Mouse (Mus musculus) heart, postnatal 0 days (tissue): ENCODE results near the gene Hibch. TPM values are rescaled to one million over a fixed set of nuclear protein-coding genes. Genes with fewer than 3 reads are reported as not detected.

Experiments
- ATAC-seq: fragments of 200-750 bp; cut with Nextera tagmentation; 2 replicates; pipeline ENCODE4 v1.8.0; 2017; ENCODE audit warnings: low read depth, moderate number of reproducible peaks, moderate library complexity; ENCODE audit not compliant: insufficient read depth
- DNase-seq: peaks from one replicate; pipeline ENCODE4 v3.0.0-alpha.2; 2016; ENCODE audit warnings: low spot score
- H3K27ac ChIP-seq: fragments of 300-500 bp; sonication (generic); 2 replicates; pipeline ENCODE4 v1.5.1; 2014; ENCODE audit warnings: low read depth, mild to moderate bottlenecking
- H3K27me3 ChIP-seq: fragments of 300-500 bp; sonication (generic); 2 replicates; pipeline ENCODE4 v1.6.1; 2014; ENCODE audit warnings: low read length, mixed read lengths; ENCODE audit not compliant: control insufficient read depth, insufficient read depth
- H3K36me3 ChIP-seq: fragments of 300-500 bp; sonication (generic); replicated peaks from 2 replicates; pipeline ENCODE4 v1.6.1; 2014; ENCODE audit warnings: low read length, mixed read lengths; ENCODE audit not compliant: control insufficient read depth, insufficient read depth
- H3K4me1 ChIP-seq: fragments of 300-500 bp; sonication (generic); 2 replicates; pipeline ENCODE4 v1.6.1; 2014; ENCODE audit warnings: antibody characterized with exemption; ENCODE audit not compliant: control insufficient read depth, insufficient read depth
- H3K4me2 ChIP-seq: fragments of 300-500 bp; sonication (generic); 2 replicates; pipeline ENCODE4 v1.6.1; 2014; ENCODE audit warnings: low read depth, mild to moderate bottlenecking, low read length, moderate library complexity
- H3K4me3 ChIP-seq: fragments of 300-500 bp; sonication (generic); 2 replicates; pipeline ENCODE4 v1.5.1; 2014; ENCODE audit warnings: low read depth, low read length
- H3K9ac ChIP-seq: fragments of 300-500 bp; sonication (generic); replicated peaks from 2 replicates; pipeline ENCODE4 v1.6.1; 2014; ENCODE audit warnings: low read depth, low read length, mixed read lengths
- H3K9me3 ChIP-seq: fragments of 300-500 bp; sonication (generic); replicated peaks from 2 replicates; pipeline ENCODE4 v1.6.1; 2016; ENCODE audit warnings: low read length; ENCODE audit not compliant: control insufficient read depth
- CTCF ChIP-seq: IDR thresholded peaks from 2 replicates; pipeline ENCODE4 v1.5.1; 2016; ENCODE audit warnings: antibody characterized with exemption, control low read depth, low read depth
- EP300 ChIP-seq: IDR thresholded peaks from 2 replicates; pipeline ENCODE4 v1.6.1; 2016; ENCODE audit warnings: antibody characterized with exemption, low read depth
- WGBS: fragments of 180-500 bp; shearing (Covaris S2); extraction: QIAGEN DNeasy Blood & Tissue Kit; methylation state at CpG from one replicate; pipeline ENCODE4 v1.1.7; 2014; 5-methylcytosine and 5-hydroxymethylcytosine counted together
- polyA plus RNA-seq: library from polyadenylated mRNA; unstranded; fragments of >200 nt; fragmentation: Nextera tagmentation; extraction: Ambion mirVana; gene quantifications from 2 replicates; pipeline ENCODE4 v1.2.1, GENCODE M21; 2015
- total RNA-seq: library from RNA; depleted of rRNA; stranded (reverse); fragments of >200 nt; gene quantifications from 2 replicates; pipeline ENCODE4 v1.2.3, GENCODE M21; 2014; ENCODE audit warnings: low replicate concordance

Hibch gene
- total and polyA plus RNA-seq, 2 experiments from 2014 or later = 55.3 to 66.5 TPM

- Histone ChIP-seq H3K9ac (no peak overlapping the region), H3K36me3 (no peaks in the 10 kb centered on the region), H3K4me1 (peaks cover 4% of the 10 kb centered on the region; the same call in 1 of the 2 replicates), H3K4me2 (peak overlapping the region; percentile 81; the same call in 1 of the 2 replicates), H3K4me3 (no peak overlapping the region), H3K9me3 (no peaks in the 10 kb centered on the region), H3K27me3 (0 out of 2 replicates have a peak, but pooled peaks cover 4% of the 10 kb centered on the region), H3K27ac (no peak overlapping the region)
- DNase-seq (no peak), ATAC-seq (no peak)
- TF ChIP-seq EP300 (no peak), CTCF (no peak)
- WGBS = 40% methylated on average over 4 of the region's 4 CpGs
Measured at GRCm38 (mm10) chr1:52953548-52953947, 108.8 kb downstream of the Hibch start.

GRCm38 (mm10) chr1:52954456-52954855 lies 109.7 kb downstream of the Hibch start:
- 81% methylated on average over 2 of the region's 2 CpGs for WGBS
- Histone ChIP-seq H3K27me3 (0 out of 2 replicates have a peak, but pooled peaks cover 4% of the 10 kb centered on the region), H3K4me3 (no peak overlapping the region), H3K27ac (no peak overlapping the region), H3K9ac (no peak overlapping the region), H3K36me3 (no peaks in the 10 kb centered on the region), H3K9me3 (no peaks in the 10 kb centered on the region), H3K4me2 (no peak overlapping the region), H3K4me1 (peaks cover 4% of the 10 kb centered on the region; the same call in 1 of the 2 replicates)
- no peak for DNase-seq
- no peak for TF ChIP-seq CTCF
- no peak for TF ChIP-seq EP300
- ATAC-seq = no peak

GRCm38 (mm10) chr1:52955102-52955501 lies 110.4 kb downstream of the Hibch start:
- TF ChIP-seq CTCF = peak; percentile 53
- TF ChIP-seq EP300 = no peak
- WGBS = 33% methylated on average over 6 of the region's 6 CpGs
- Histone ChIP-seq H3K4me3 (no peak overlapping the region), H3K36me3 (no peaks in the 10 kb centered on the region), H3K27ac (no peak overlapping the region), H3K9ac (no peak overlapping the region), H3K9me3 (no peaks in the 10 kb centered on the region), H3K27me3 (0 out of 2 replicates have a peak, but pooled peaks cover 4% of the 10 kb centered on the region), H3K4me1 (peaks cover 4% of the 10 kb centered on the region; the same call in 1 of the 2 replicates), H3K4me2 (no peak overlapping the region)
- ATAC-seq (no peak), DNase-seq (no peak)

GRCm38 (mm10) chr1:52956746-52957145 lies 112.0 kb downstream of the Hibch start:
- ATAC-seq (no peak), DNase-seq (no peak)
- no peak overlapping the region for H3K9ac ChIP-seq
- H3K9me3 ChIP-seq = no peaks in the 10 kb centered on the region
- TF ChIP-seq CTCF (no peak), EP300 (no peak)
- H3K36me3 ChIP-seq = no peaks in the 10 kb centered on the region
- no peak overlapping the region for H3K27ac ChIP-seq
- H3K4me3 ChIP-seq = no peak overlapping the region
- WGBS = 69% methylated on average over 4 of the region's 4 CpGs
- peaks cover 4% of the 10 kb centered on the region; the same call in 1 of the 2 replicates for H3K4me1 ChIP-seq
- 0 out of 2 replicates have a peak, but pooled peaks cover 4% of the 10 kb centered on the region for H3K27me3 ChIP-seq
- H3K4me2 ChIP-seq = no peak overlapping the region

GRCm38 (mm10) chr1:52960191-52960590 lies 115.5 kb downstream of the Hibch start:
- Histone ChIP-seq H3K36me3 (no peaks in the 10 kb centered on the region), H3K4me3 (no peak overlapping the region), H3K4me1 (no peaks in the 10 kb centered on the region), H3K27ac (no peak overlapping the region), H3K9me3 (no peaks in the 10 kb centered on the region), H3K27me3 (no peaks in the 10 kb centered on the region), H3K4me2 (no peak overlapping the region), H3K9ac (no peak overlapping the region)
- 57% methylated on average over 6 of the region's 6 CpGs for WGBS
- no peak for DNase-seq
- TF ChIP-seq EP300 (no peak), CTCF (no peak)
- no peak for ATAC-seq

- no peaks in the 10 kb centered on the region for H3K27me3 ChIP-seq
- no peak overlapping the region for H3K27ac ChIP-seq
- H3K4me2 ChIP-seq = no peak overlapping the region
- H3K4me1 ChIP-seq = no peaks in the 10 kb centered on the region
- H3K4me3 ChIP-seq = no peak overlapping the region
- no peak overlapping the region for H3K9ac ChIP-seq
- H3K9me3 ChIP-seq = no peaks in the 10 kb centered on the region
- ATAC-seq = no peak
- no peak for TF ChIP-seq EP300
- TF ChIP-seq CTCF = no peak
- no peak for DNase-seq
- no peaks in the 10 kb centered on the region for H3K36me3 ChIP-seq
- 66% methylated on average over 2 of the region's 2 CpGs for WGBS
Measured at GRCm38 (mm10) chr1:52963097-52963496, 118.4 kb downstream of the Hibch start.
